Mouse (Mus musculus): Measurements from ENCODE around the gene Zfp764. TPM values are rescaled to one million over a fixed set of nuclear protein-coding genes. Genes with fewer than 3 reads are reported as not detected.
"Not testable (repeated sequence)": the region's sequence is repeated elsewhere in the genome, so short reads cannot be mapped to it uniquely, and the experiment has no call there.

Gene Zfp764
- 2.1 and 2.5 TPM in 2 replicates for polyA plus RNA-seq (2011; ENCODE audit: insufficient read depth, insufficient read length, low replicate concordance, missing spikeins)

- under 1% methylated on average over 40 of the region's 40 CpGs for WGBS
- peak within 1 kb of the TSS; percentile 73 for H3K4me3 ChIP-seq (replicated peaks; ENCODE audit: control insufficient read depth, low read depth, low read length)
Observed at GRCm38 (mm10) chr7:127406002-127406987, at the start of gene Zfp764. Gene Zfp764, minus strand, starts transcription at chr7:127406822.

GRCm38 (mm10) chr7:127454905-127455304, 48.3 kb upstream of the Zfp764 start:
- H3K4me3 ChIP-seq (replicated peaks; ENCODE audit: control insufficient read depth, low read depth, low read length): no peak overlapping the region
- H3K27ac ChIP-seq (ENCODE audit: control insufficient read depth, insufficient read depth, low read depth, low read length, poor library complexity): no peak overlapping the region
- 91% methylated on average over 7 of the region's 7 CpGs for WGBS
- H3K4me1 ChIP-seq (ENCODE audit: control insufficient read depth, insufficient read depth, low read length): no peaks in the 10 kb centered on the region; the same call in 1 of the 2 replicates
- TF ChIP-seq CTCF (IDR thresholded peaks at IDR 0.05; ENCODE audit: control insufficient read depth, insufficient read depth, low read length) (no peak), POLR2A (IDR thresholded peaks at IDR 0.05; ENCODE audit: borderline replicate concordance, control insufficient read depth, low read depth, low read length) (no peak)

More at GRCm38 (mm10) chr7:127406002-127406987, at the start of gene Zfp764:
- TF ChIP-seq POLR2A (IDR thresholded peaks at IDR 0.05; ENCODE audit: borderline replicate concordance, control insufficient read depth, low read depth, low read length): peak; percentile 32; the same call in 1 of the 2 replicates
- peak; percentile 57 for TF ChIP-seq CTCF (IDR thresholded peaks at IDR 0.05; ENCODE audit: control insufficient read depth, insufficient read depth, low read length)
- not testable (repeated sequence) for H3K4me1 ChIP-seq (ENCODE audit: control insufficient read depth, insufficient read depth, low read length)
- peak within 1 kb of the TSS; percentile 43 for H3K27ac ChIP-seq (ENCODE audit: control insufficient read depth, insufficient read depth, low read depth, low read length, poor library complexity)

GRCm38 (mm10) chr7:127453056-127453455, 46.4 kb upstream of the Zfp764 start:
- no peaks in the 10 kb centered on the region; the same call in 1 of the 2 replicates for H3K4me1 ChIP-seq (ENCODE audit: control insufficient read depth, insufficient read depth, low read length)
- WGBS: 86% methylated on average over 2 of the region's 2 CpGs
- TF ChIP-seq POLR2A (IDR thresholded peaks at IDR 0.05; ENCODE audit: borderline replicate concordance, control insufficient read depth, low read depth, low read length) (no peak), CTCF (IDR thresholded peaks at IDR 0.05; ENCODE audit: control insufficient read depth, insufficient read depth, low read length) (no peak)
- no peak overlapping the region for H3K27ac ChIP-seq (ENCODE audit: control insufficient read depth, insufficient read depth, low read depth, low read length, poor library complexity)
- H3K4me3 ChIP-seq (replicated peaks; ENCODE audit: control insufficient read depth, low read depth, low read length): no peak overlapping the region

GRCm38 (mm10) chr7:127449966-127450365, 43.3 kb upstream of the Zfp764 start:
- 78% methylated on average over 7 of the region's 7 CpGs for WGBS
- Histone ChIP-seq H3K4me3 (replicated peaks; ENCODE audit: control insufficient read depth, low read depth, low read length) (peak overlapping the region; percentile 35), H3K27ac (ENCODE audit: control insufficient read depth, insufficient read depth, low read depth, low read length, poor library complexity) (no peak overlapping the region), H3K4me1 (ENCODE audit: control insufficient read depth, insufficient read depth, low read length) (no peaks in the 10 kb centered on the region; the same call in 1 of the 2 replicates)
- no peak for TF ChIP-seq POLR2A (IDR thresholded peaks at IDR 0.05; ENCODE audit: borderline replicate concordance, control insufficient read depth, low read depth, low read length)
- TF ChIP-seq CTCF (IDR thresholded peaks at IDR 0.05; ENCODE audit: control insufficient read depth, insufficient read depth, low read length): no peak

DNA sequence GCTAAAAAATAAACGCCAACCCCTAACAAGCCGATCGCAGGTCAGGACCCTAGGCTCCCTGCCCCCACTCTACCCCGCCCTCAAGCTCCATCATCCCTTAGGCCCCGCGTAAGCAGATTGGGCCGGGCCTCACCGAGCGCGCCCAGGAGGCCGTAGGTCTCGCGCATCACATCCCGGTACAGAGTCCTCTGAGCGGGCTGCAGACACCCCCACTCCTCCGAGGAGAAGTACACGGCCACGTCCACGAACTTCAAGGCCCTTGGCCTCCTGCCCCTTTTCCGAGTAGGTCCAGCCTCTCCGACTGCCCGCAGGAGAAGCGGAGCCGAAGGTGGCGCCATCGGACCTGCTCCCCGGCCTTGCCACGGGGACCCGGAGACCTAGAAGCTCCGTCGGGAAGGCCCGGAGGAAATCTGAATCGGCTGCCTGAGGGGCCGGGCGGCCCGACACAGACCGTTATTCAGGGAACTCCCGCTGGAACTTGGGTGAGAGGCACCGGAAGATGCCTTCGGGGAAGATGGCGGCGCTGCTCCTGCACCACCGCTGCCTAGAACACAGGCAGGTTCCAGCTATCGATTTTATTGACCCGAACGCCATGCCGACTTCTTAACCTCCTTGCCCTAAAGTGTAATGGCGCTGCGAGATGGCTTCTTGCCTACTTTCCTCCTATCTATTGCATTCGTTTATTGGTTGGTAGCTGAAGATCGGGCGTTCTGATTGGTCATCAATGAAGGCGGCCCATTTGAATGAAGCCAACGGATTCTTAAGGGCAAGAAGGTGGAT, 42.1 kb upstream of the Zfp764 start, which contains the start of gene Zfp689:
Zfp689 (minus strand) TSS at position 638 of the 780 bp plus-strand sequence.
- 0 out of 2 replicates have a peak, but pooled peaks have one; percentile 0 for TF ChIP-seq CTCF (IDR thresholded peaks at IDR 0.05; ENCODE audit: control insufficient read depth, insufficient read depth, low read length)
- peak; percentile 51 for TF ChIP-seq POLR2A (IDR thresholded peaks at IDR 0.05; ENCODE audit: borderline replicate concordance, control insufficient read depth, low read depth, low read length)
- peak within 1 kb of the TSS; percentile 99 for H3K4me3 ChIP-seq (replicated peaks; ENCODE audit: control insufficient read depth, low read depth, low read length)
- WGBS: under 1% methylated on average over 54 of the region's 54 CpGs
- H3K4me1 ChIP-seq (ENCODE audit: control insufficient read depth, insufficient read depth, low read length): no peaks in the 10 kb centered on the region; the same call in 1 of the 2 replicates
- peak within 1 kb of the TSS; percentile 90 for H3K27ac ChIP-seq (ENCODE audit: control insufficient read depth, insufficient read depth, low read depth, low read length, poor library complexity)

GRCm38 (mm10) chr7:127443976-127444375, 37.4 kb upstream of the Zfp764 start:
- Histone ChIP-seq H3K4me1 (ENCODE audit: control insufficient read depth, insufficient read depth, low read length) (no peaks in the 10 kb centered on the region; the same call in 1 of the 2 replicates), H3K4me3 (replicated peaks; ENCODE audit: control insufficient read depth, low read depth, low read length) (no peak overlapping the region), H3K27ac (ENCODE audit: control insufficient read depth, insufficient read depth, low read depth, low read length, poor library complexity) (no peak overlapping the region)
- 95% methylated on average over 20 of the region's 20 CpGs for WGBS
- TF ChIP-seq POLR2A (IDR thresholded peaks at IDR 0.05; ENCODE audit: borderline replicate concordance, control insufficient read depth, low read depth, low read length) (no peak; the same call in 1 of the 2 replicates), CTCF (IDR thresholded peaks at IDR 0.05; ENCODE audit: control insufficient read depth, insufficient read depth, low read length) (no peak)

GRCm38 (mm10) chr7:127437724-127438123, 31.1 kb upstream of the Zfp764 start:
- Histone ChIP-seq H3K4me3 (replicated peaks; ENCODE audit: control insufficient read depth, low read depth, low read length) (no peak overlapping the region), H3K27ac (ENCODE audit: control insufficient read depth, insufficient read depth, low read depth, low read length, poor library complexity) (no peak overlapping the region), H3K4me1 (ENCODE audit: control insufficient read depth, insufficient read depth, low read length) (no peaks in the 10 kb centered on the region)
- TF ChIP-seq CTCF (IDR thresholded peaks at IDR 0.05; ENCODE audit: control insufficient read depth, insufficient read depth, low read length) (peak; percentile 56), POLR2A (IDR thresholded peaks at IDR 0.05; ENCODE audit: borderline replicate concordance, control insufficient read depth, low read depth, low read length) (no peak)
- 91% methylated on average over 3 of the region's 3 CpGs for WGBS

Data from bone marrow, adult 2 months (tissue).